Mouse (Mus musculus): Measurements from ENCODE around the gene Spata20.

Gene Spata20

DNA sequence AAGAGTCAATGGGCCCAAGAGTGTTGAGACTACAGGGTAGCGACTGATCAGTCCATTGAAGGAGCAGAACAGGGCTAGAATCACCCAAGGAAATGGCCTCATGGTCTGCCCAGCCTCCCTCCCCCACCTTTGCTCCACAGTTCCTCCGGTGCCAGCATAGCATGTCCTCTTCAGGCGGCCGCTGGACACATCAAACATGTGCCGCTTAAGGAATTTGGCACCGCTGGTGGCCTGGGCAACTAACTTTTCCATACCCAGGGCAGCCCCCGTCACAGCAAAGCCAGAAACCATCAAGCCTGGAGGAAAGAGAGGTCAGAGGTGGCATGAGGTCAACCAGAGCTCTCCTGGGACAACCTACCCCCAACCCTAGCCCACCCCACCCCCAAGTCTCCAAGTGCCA, 4.0 kb downstream of the Spata20 start:
- DNase-seq: no peak

DNA sequence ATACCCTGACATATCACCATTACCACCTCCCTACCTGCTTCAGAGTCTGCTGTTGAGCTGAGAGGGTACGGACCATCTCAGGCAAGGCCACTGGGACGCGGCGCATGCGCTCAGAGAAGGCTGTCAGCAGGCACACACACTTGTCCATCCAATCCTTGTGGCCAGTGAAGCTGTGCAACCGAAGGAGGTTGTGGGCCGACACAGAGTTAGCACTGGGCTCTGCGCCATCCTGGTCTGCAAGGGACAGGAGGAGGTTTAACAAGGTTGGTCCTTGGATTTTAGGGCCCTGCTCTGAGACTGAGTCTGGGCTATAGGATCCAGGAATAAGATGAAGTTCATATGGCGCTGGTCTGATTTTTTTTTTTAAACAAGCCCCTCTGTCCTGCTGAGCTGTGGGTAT, 5.6 kb downstream of the Spata20 start:
- DNase-seq: no peak

DNA sequence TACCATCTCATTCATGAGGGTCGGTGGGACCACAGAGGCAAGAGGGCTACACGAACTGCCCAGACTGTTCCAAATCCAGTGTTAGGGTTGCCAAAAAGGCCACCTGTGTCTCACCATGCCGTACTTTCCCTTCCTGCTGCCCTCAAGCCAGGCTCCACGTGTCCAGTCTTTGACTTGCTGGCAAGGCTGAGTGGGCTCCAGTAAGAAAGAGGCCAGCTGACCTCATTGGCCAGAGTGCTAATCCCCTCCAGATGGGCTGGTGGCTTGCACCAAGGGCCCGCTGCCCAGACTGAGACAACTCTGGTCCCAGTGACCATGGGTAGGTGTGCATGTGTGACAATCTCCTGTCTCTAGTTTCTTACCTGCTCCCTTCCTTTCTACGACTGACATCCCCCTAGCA, 8.3 kb downstream of the Spata20 start:
- no peak for DNase-seq

DNA sequence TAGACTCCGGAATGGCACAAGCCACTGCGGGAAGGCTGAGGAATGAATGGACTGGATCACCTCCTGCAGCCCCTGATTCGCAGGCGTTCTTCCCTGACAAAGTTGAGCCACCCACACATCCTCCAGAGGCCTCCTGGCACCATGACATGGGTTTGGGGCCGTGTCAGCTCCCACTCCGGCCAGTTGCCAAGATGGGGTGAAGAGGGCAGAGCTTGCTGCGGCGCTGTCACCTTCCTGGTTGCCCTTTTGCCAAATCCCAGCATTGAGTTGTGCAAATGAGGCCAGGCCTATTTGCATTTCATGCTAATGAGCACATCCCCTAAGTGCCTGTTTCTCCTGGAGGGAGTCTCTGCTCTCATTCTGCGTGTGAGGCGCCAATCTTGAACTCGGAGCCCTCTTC, 10.3 kb downstream of the Spata20 start:
- no peak for DNase-seq

DNA sequence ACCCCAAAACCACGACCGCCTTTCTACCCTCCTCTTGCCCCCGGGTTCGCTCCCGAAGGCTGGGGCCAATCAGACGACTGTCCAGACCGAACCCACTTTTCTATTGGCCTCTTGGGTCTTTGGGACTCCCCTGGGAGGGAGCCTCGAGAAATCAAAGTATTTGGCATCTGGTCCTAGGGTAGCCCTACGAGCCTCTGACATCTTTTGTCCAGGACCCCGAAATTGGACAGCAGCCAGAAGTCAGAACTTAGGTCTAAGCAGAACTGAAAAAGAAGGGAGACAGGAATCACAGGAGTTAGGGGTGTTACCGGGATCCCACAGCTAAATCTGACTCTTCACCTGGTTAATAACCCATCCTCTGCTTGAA, 11.5 kb downstream of the Spata20 start:
- DNase-seq: no peak

DNA sequence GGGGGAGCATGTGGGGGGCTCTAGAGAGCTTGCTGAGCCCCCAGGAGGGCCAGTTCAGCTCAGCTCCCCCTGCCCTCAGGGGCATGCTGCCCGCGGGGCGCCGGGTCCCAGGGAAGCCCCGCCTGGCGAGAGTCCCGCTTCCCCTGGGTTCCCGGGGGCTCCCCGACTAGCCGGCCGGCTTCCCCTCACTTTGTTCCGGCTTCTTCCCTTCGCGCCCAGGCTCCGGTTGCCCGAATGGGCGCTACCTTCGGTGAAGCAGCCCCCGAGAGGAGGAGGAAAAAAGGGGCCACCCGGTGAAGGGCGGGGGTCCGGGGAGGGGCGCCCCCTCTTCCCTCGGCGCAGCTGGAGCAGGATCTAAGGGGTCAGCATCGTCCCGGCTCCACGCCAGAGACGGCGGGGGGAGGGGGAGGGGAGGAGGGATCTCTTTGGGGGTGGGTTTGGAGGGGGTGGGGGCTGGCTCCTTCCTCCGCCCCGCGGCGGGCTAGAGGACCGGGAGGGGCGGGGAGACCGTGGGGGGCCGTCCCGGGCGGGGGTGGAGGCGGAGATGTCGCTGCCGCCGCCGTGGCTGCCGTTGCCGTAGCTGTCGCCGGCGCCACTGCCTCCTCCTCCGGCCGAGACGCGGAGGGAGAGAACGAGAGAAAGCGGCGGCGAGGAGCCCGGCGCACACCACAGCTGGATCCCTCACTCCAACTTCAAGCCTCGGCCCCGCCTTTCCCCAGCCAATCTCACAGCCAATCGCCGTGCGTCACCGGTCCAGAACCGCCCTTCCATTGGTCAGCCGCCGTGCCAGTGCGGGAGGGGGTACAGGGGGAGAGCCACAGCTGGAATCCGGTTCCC, 12.1 kb downstream of the Spata20 start, which contains the start of gene Cacna1g:
Gene Cacna1g (minus strand): TSS at position 492 of the 837 bp plus-strand sequence.
- DNase-seq: peak; percentile 78

DNA sequence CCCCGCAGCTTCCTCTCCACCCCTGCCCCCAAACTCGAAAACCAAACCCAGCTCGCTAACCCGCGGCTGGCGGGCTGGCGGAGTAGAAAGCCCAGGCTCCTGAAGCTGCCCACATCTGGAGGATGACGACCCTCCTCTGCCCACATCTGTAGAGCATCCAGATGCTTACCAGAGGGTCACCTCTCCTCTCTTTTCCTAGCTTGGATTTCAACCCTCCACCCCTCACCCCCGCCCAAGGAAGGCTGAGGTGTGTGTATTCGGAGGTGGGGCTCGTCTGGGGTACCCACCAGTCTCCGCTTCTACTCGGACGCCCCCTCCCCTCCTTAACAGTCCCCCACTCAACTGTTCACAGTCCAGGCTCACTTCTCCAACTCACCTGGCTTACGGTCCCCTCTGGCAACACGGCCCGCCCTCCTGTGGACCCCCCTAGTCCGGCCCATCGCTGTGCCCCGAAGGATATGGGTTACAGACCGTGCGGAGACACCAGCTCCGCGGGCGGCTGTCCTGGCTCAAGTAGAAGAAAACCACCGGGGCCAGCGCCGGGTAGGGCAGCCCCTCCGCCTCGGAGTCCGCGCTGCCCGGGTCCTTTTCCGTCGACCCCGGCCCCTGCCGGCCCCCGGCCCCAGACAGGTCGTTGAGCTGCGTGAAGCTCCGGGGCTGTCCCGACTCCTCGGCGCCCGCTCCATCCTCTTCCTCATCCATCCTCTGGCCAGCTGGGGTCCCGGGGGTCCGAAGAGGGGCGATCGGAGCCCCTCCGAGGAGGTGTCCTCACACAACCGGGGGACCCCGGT, 12.9 kb downstream of the Spata20 start:
- DNase-seq: peak; percentile 42

DNA sequence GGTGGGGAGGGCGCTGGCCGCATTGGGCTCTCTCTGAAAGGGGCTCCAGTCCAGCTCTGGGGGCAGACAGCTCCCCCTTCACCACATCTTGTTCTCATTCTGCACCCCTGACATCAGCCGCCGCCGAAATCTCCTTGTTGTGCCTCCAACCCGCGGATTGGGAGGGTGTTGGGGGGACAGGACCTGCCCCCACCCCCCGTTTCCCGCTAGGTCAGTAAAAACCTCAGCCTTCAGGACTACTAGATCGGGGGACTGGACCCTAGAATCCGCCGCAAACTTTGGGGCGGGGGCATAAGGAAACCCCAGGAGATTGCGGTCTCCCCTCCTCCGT, 13.4 kb downstream of the Spata20 start:
- peak; percentile 31 for DNase-seq

DNA sequence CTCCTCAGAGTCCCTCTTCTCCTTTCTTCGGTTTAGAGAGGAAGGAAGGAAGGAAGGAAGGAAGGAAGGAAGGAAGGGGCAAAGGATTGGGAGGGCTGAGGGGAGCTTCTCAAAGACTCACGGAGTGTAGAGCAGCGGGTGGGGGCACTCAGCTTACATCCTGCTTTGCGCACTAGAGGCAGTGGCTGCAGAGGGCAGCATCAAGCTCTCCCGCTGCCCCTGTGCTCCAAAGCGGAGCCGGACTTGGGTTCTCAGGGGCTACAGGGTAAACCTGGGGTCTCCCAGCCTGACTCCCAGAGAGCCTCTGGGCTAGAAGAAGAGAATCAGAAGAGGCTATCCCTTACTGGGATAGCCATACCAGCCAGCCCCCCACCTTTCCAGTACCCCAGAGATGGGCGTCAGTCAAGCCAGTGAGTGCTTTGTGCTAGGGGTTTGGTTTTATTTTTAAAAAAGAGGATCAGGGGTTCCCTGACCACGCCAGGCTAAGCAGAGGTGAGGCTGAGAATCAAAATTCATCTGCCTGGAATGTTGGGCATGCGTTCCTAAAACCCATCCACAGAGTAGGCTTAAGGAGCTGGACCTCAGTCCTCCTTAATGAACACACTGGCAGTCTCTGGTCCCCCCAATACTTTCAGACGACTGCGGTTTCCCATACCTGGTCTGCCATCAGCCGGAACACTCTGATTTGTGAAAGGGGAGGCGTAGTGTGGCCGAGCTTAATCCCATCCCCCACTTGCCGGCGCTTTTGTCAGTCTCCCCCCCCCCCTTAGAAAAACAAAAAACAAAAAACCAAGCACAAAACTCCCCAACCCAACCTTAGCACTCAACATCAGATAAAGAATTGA, 14.0 kb downstream of the Spata20 start:
- no peak for DNase-seq

DNA sequence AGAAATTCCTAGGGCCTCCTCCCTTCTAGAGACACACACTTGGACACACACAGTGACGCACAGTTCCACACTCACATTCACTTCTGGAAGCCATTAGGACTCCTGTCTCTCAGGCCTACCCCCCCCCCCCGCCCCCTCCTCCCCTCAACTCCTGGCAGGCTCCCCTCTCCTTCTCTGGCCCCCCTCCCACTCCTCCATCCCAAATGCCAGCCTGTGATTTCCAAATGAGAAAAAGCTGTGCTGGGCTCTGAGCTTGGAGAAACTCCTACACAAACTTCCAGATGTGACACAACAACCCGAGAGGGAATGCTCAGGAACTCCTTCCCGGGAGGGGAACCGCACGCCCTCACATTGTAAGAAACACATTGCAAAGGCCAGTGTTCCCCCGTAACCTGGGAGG, 15.6 kb downstream of the Spata20 start:
- DNase-seq: no peak

DNA sequence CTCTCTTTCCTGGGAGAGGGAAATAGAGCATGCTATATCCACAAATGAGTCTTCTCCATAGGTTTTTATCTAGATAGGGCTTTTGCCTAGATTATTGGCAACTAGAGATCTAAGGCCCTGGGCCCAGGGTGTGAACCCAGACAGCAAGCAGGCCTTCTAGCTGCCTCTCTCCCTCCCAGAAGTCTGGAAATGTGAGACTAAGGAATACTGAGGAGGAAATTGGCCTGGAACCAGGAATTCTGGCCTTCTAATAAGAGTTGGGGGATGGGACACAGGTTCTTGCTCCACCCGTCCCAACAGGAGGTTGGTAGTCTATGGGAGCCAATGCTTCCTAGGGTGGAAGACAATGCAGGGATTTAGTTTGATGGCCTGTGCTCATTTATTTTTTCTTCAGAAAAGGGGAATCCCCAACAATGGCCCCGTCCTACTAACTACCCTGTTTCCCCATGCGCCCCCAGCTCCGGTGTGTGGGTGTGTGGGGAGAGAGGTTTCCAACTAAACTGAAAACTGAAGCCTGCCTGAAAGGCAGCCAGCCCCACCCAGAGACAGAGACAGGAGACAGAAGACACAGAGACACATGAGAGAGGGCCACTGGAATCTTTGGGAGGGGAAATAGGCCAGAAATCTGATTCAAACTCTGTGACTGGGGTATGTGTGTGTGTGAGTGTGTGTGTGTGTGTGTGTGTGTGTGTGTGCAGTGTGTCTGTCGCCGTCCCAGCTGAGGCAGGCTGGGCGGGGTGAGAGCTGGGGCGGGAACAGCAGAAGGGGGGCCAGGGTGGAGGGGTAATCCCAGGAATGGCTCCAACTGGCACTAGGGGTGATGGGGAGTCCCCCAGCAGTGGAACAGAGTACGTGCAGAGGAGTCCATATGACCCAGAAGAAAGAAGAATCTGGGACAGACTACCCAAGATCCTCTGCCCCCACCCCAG, 16.6 kb downstream of the Spata20 start:
- no peak for DNase-seq

DNA sequence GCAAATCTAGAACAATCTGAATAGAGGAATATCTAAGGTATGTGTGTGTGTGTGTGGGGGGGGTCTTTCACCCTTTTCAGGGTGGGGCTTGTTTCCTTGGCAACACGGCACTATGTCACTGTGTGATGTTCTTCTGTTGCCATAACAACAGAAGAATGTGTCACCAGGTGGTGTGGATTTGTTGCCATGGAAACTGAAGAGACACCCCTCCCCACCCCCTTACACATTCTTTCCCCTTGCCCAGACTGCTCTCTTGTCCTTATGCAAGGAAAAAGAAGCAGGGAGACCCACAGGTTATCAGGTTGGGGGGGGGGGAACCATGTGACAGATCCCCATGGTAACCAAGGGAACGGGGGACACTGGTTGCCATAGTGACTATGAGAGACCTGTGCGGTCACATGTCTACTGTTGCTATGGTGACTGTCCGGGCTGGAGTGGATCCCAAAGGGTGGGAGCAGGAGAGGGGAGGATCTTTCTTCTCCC, 17.4 kb downstream of the Spata20 start:
- no peak for DNase-seq

DNA sequence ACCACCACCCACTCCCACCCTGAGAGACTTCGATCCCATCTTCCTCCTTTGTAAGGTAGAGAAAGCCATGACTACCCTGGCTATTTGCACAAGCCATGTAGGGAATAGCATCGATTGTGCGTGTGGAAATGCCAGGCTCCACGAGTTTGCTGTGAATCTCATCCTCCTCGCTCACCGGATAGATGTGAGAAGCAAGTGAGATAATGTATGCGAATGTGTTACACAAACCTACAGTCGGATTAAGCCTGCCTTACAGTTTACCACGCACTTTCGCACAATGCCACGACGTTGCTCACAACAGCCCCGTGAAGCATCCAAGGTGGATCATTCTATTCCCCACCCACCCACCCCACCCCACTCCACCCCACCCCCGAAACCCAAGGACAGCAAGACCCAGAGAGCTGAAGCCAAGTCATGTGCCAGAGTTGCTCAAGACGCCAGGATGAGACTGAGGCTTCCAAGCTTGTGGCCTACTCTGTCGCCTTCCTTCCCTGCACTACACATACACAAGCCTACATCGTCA, 19.6 kb downstream of the Spata20 start:
- no peak for DNase-seq

DNA sequence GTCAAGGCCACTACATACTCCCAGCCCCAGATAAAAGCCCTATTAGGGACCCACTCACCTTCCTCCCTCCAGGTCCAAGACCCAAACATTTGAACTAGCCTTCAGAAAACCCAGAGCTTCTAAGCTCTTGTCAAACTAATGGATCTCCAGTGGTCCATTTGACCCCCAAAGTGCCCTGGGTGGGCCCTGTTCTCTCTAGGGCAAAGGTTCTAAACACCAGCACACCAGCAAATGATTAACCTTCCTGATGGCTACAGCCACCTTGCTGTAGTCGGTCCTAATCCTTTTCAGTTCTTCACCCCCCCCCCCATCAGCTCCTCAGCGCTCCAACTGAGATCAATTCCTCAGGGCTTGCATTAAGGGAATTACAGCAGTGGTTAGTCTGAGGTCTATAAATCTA, 21.8 kb downstream of the Spata20 start:
- no peak for DNase-seq

DNA sequence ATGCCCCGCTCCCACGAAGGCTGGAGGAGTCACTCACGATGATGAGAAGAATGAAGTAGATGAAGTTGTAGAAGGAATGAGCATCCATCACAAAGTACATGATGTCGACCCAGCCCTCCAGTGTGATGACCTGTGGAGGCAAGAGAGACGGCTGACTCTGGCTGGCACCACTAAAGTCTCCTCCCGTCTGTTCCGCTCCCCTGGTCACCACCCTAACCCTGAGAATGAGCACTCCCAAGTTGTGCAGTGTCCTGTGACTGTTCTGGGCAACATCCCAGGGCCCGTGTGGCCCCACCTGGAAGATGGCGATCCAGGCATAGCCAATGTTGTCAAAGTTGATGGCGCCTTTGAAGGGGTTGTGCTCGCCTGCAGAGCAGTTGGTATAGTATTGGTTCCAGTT, 24.1 kb downstream of the Spata20 start:
- no peak for DNase-seq

DNA sequence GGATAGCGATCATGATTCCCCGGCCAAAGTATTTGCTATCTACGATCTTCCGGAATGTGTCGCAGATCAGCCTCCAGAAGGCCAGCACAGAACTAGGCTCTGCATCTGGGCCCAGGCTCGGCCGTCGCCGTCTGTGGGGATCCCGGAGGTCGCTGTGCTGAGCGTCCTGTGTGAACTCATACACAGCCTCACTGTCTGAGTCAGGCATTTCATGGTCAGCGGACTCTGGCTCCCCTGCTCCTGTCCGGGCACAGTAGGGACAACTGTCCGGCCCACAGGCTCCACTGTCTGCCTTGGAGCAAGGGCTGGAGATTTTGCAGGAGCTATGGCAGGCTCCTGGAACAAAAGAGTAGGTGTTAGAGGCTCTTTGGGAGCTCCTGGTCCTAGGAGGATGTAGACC, 29.0 kb downstream of the Spata20 start:
- no peak for DNase-seq

DNA sequence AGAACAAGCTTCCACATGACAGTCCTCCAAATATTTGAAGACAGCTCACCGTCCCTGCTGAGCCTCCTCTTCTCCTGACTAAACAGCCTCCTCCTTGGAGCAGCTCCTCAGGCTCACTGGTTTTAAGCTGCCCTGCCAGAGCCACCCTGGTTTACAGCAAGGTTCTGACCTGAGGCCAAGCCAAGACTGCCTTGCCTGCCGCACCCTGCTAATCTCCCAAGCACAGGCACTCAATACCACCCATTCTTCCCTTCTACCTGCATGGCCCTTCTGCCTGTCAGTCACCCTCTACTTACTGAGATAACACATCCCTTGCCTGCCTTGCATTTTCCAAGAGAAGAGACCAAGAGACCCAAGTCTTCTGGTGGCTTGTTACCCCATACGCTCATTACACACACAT, 29.6 kb downstream of the Spata20 start:
- no peak for DNase-seq

DNA sequence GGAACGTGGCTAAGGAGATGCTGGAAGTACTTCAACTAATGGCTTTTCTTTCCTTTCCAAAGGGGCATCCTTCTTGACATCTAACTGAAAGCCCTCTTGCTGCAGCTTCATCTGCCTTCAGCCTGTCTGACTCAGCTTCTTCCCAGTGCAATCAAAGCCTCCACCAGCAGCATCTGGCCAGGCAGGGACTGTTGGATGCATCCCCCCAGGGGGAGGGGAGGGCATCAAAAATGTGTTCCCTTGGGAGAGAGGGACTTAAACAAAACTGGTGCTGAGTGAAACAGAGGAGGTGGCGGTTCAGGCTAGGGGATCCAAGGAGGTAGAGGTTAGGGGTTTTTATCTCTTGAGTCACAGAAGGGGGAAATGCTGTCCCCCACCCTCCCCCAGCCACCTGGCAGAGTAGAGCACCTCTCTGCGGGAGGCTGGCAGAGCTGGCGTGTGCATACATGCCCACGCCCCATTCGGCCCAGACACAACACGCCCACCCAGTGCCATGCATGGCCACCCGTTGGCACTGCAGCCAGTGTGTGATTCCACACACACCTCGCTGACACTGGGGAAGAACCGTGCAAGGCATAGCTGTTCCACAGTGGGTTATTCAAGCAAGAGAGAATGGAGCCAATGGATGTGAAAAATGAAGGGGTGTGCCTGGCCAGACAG, 30.7 kb downstream of the Spata20 start:
- DNase-seq: peak; percentile 26

DNA sequence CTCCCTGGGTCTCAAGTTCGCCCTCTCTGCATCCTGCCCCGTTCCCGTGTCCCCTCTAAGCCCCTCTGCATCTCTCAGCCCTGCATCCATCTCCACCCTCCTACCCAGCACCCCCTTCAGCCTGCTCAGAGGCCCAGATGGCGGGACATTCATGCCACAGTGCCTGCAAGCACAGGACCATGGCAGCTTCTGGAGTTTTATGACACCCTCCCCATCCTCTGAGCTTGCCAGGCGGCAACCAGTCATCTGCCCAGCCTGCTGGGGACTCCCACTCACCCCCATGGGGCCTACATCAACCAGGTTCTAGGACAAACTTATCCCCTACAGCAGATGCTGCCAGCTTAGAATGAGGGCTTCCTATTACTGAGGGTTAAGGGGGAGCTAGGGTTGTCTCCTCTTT, 31.2 kb downstream of the Spata20 start:
- no peak for DNase-seq

DNA sequence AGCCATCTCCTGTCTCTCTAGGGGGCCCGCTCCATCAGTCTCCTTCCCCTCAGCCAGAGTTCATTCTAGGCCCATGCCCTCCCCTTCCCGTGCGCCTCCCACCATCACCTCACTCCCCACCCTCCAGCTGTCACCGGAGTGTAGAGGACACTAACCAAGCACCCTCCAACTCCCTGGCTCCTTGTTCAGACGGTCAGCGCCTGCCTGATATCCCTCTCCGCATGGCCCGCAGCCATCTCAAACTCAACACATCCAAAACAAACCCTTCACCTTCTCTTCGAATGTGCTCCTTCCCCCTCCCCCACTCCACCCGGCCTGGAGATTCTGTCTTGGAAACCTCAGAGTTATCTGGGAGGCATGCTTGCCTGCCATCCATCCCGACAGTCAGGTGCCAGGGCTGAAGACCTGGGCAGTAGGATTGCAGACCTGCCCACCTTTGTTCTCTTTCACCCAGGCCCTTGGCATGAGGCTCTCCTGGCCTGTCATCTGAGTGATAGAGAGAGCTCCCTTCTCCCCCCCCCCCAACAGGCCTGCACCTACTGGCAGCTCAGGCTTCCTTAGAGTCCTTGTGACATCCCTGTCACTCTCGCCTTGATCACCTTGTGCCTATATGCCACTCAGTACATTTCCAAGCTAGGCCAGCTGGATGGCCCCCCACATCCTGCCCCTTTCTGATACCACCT, 34.7 kb downstream of the Spata20 start:
- no peak for DNase-seq

DNA sequence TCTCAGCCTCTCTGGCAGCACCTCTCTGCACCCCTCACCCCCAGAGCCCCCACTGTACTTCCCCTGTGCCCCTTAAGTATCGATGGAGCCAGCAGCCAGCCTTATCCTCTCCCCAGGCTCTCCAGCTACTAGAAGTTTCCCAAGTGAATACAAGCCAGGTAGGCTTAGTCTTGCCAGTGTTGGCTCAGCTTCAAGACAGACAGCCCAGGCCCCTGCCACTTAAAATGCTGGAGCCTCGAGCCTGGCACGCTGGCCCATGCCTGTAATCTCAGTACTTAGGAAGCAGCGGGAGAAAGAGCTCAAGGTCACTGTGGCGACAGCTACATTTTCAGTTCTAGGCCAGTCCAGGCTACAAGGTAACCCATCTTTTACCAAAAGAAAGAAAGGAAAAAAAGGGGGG, 36.1 kb downstream of the Spata20 start:
- DNase-seq: no peak

Measured in thymus, postnatal 4 days (tissue).